Mouse (Mus musculus) B cell, adult 2 months (primary cell): ENCODE measurements around the gene Zfp239.

Experiments used
- DNase-seq, 2 experiments: peaks; one replicate each; pipeline ENCODE4 v3.0.0; 2022

The Zfp239 gene

GRCm38 (mm10) chr6:117907301-117907978, 45.5 kb downstream of the Zfp239 start:
- DNase-seq, result peak; percentile 96

- no peak for DNase-seq
Measured at GRCm38 (mm10) chr6:117907979-117908355, 46.1 kb downstream of the Zfp239 start.

GRCm38 (mm10) chr6:117908424-117908900, 46.6 kb downstream of the Zfp239 start:
- DNase-seq, result peak in 1 of 2 experiments; percentile 44

GRCm38 (mm10) chr6:117910120-117910661, 48.3 kb downstream of the Zfp239 start:
- no peak for DNase-seq

- DNase-seq, result no peak
Measured at GRCm38 (mm10) chr6:117914541-117914940, 52.6 kb downstream of the Zfp239 start.

GRCm38 (mm10) chr6:117916205-117916736, 54.4 kb downstream of the Zfp239 start:
- no peak for DNase-seq

GRCm38 (mm10) chr6:117916737-117917426, 55.0 kb downstream of the Zfp239 start:
- DNase-seq, result peak; percentile 88

- DNase-seq, result peak; percentile 72
Measured at GRCm38 (mm10) chr6:117917576-117917975, 55.7 kb downstream of the Zfp239 start.

GRCm38 (mm10) chr6:117918043-117918442, 56.1 kb downstream of the Zfp239 start:
- DNase-seq, result peak in 1 of 2 experiments; percentile 36

- peak; percentile 75 to 77 for DNase-seq
Measured at GRCm38 (mm10) chr6:117920659-117921640, 59.0 kb downstream of the Zfp239 start.

- DNase-seq, result no peak
Measured at GRCm38 (mm10) chr6:117922041-117922440, 60.1 kb downstream of the Zfp239 start.
